Mouse (Mus musculus) stomach, postnatal 0 days (tissue): ENCODE data around the gene Plin4.

Experiments
- CTCF ChIP-seq: IDR thresholded peaks from 2 replicates; pipeline ENCODE4 v1.5.1; 2016; ENCODE audit warnings: antibody characterized with exemption, low read depth, mild to moderate bottlenecking, moderate library complexity
- EP300 ChIP-seq: optimal IDR thresholded peaks from 2 replicates; pipeline ENCODE3; 2016; ENCODE audit warnings: antibody characterized with exemption

GRCm38 (mm10) chr17:56109219-56110051 lies at the start of gene Plin4:
- no peak for TF ChIP-seq CTCF
- no peak for TF ChIP-seq EP300
